Mouse (Mus musculus): ENCODE measurements at regions not wholly inside any gene's neighbourhood (a gene's known extent, or its start where the extent isn't known, plus 50 kb on each side); places are given as distances from the start of the nearest gene placed in this dataset.

- TF ChIP-seq CTCF (IDR thresholded peaks at IDR 0.05; ENCODE audit: control insufficient read depth, insufficient read depth, low read length): no peak
- no peak for TF ChIP-seq POLR2A (IDR thresholded peaks at IDR 0.05; ENCODE audit: borderline replicate concordance, control insufficient read depth, low read depth, low read length)
Measured at GRCm38 (mm10) chr2:45968635-45969034, 851.4 kb upstream of the Zeb2 start.
